Mouse (Mus musculus): ENCODE results near the gene Ulk4. TPM values are rescaled to one million over a fixed set of nuclear protein-coding genes. Genes with fewer than 3 reads are reported as not detected.

The Ulk4 gene
- polyA plus RNA-seq, 1 experiment: not detected

DNA sequence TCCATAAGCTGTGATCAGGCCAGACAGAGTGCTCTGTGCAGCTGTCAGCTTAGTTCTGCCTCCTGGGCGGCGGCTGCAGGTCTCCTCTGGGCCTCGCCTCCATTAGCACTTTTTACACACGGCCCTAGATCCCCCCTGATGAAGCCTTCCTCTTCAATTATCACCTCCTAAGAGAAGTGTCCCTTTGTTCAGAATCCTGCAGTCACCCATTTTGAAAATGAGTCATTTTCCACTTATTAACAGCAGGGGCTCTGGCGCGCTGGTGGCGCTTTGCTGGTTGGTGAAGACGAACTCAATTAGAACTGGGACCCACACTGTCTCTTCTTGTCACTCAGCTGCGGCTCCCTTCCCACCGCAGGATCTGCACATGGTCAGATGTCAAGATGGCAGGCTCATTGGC, 177.5 kb downstream of the Ulk4 start:
- H3K36me3 ChIP-seq (replicated peaks; ENCODE audit: low read length): no peaks in the 10 kb centered on the region
- H3K4me1 ChIP-seq: no peaks in the 10 kb centered on the region
- H3K9me3 ChIP-seq: peaks cover 31% of the 10 kb centered on the region
- TF ChIP-seq FLI1 (IDR thresholded peaks at IDR 0.05; ENCODE audit: low read length) (no peak), GATA1 (IDR thresholded peaks at IDR 0.05; ENCODE audit: borderline replicate concordance, low read length) (no peak)
- peaks cover 1% of the 10 kb centered on the region for H3K27me3 ChIP-seq (replicated peaks)
- no peak overlapping the region for H3K4me3 ChIP-seq (replicated peaks)

DNA sequence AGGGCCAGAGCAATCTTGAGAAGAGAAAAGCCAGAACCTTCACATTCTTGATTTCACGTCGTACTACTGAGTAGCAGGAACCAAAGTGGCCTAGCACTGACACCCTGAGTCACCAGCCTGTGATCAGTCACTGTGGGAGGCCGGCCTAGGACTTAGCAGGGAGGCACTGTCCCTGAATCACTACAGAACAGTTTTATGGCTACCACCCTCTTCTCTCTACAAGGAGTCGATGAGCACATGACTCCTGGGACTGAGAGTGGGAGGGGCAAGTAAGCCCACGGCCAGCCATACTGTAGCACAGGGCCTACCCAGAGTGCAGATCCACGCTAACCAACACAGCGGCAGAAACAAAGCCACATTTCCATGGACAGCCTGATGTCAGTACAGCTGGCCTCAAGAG, 183.2 kb downstream of the Ulk4 start:
- no peak for TF ChIP-seq GATA1 (IDR thresholded peaks at IDR 0.05; ENCODE audit: borderline replicate concordance, low read length)
- TF ChIP-seq FLI1 (IDR thresholded peaks at IDR 0.05; ENCODE audit: low read length): no peak
- Histone ChIP-seq H3K36me3 (replicated peaks; ENCODE audit: low read length) (no peaks in the 10 kb centered on the region), H3K4me1 (no peaks in the 10 kb centered on the region), H3K27me3 (replicated peaks) (no peaks in the 10 kb centered on the region), H3K4me3 (replicated peaks) (no peak overlapping the region), H3K9me3 (peaks cover 54% of the 10 kb centered on the region)

DNA sequence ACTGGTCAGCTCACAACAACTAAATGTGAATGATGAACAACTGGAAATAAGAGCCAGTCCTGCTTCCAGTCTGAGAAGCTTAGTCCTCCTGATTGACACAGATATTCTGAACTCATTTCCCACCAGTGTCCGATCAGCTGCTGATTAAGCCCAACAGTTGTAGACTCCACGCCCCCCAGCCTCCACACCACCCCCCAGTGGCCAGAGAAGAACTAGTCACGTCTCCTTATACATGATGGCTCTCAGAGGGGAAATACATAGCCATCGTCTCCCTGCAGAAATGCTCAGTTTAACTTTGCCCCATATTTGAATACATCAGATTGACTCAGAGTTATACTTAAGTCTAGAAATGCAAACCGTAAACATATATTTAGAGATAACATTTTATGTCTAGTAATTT, 184.4 kb downstream of the Ulk4 start:
- TF ChIP-seq FLI1 (IDR thresholded peaks at IDR 0.05; ENCODE audit: low read length) (no peak), GATA1 (IDR thresholded peaks at IDR 0.05; ENCODE audit: borderline replicate concordance, low read length) (no peak)
- H3K9me3 ChIP-seq: peaks cover 62% of the 10 kb centered on the region

DNA sequence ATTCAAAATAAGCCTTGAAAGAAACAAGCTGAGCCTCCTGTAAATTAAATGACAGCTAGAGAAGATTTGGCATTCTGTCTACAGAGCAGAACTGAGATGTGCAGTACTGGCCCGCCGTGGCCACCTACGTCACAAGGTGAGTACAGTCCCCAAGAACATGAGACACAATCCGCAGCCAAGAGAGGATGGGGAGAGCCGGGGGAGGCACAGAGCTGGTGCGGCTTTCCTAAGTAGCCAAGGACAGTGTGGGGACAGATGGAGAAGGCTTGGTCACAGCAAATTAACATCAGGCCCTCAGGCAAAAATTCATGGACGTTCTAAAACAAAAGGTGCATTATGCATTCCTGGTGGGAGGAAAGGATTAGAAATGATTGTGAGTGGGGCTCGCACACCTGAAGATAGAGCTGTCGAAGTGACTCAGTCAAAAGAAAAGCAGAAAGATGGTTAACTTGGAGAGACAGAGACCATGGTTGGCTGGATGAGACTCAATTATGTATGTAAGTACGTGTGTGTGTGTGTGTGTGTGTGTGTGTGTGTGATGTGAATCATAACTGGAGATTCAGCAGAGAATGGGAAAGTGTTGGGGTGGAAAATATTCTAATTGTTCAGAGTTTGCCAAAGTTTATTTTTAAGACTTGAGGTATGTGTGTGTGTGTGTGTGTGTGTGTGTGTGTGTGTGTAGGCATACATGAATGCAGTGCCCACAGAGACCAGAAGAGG, 185.8 kb downstream of the Ulk4 start:
- TF ChIP-seq GATA1 (IDR thresholded peaks at IDR 0.05; ENCODE audit: borderline replicate concordance, low read length): no peak
- TF ChIP-seq FLI1 (IDR thresholded peaks at IDR 0.05; ENCODE audit: low read length): no peak

More for the DNA sequence above, 184.4 kb downstream of the Ulk4 start:
- no peak overlapping the region for H3K4me3 ChIP-seq (replicated peaks)
- H3K36me3 ChIP-seq (replicated peaks; ENCODE audit: low read length): no peaks in the 10 kb centered on the region
- no peaks in the 10 kb centered on the region for H3K27me3 ChIP-seq (replicated peaks)
- H3K4me1 ChIP-seq: no peaks in the 10 kb centered on the region

DNA sequence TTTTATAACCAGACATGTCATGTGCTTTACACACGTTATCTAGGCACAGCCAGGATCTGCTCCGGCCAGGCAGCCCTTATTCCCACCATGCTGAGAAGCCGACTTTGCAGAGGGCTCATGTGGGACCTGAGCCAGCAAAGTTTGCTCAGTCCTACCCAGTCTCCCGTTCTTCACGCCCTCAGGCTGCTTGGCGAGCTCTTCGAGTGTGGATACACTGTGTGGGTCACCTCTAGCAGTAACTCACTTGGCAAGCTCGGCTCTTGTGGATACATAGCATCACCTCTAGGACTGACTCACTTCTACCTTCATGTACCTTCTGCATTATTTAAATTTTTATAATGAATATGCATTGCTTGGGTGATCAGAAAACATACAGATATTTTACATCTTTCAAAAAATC, 189.3 kb downstream of the Ulk4 start:
- no peak overlapping the region for H3K4me3 ChIP-seq (replicated peaks)
- TF ChIP-seq GATA1 (IDR thresholded peaks at IDR 0.05; ENCODE audit: borderline replicate concordance, low read length): no peak
- TF ChIP-seq FLI1 (IDR thresholded peaks at IDR 0.05; ENCODE audit: low read length): no peak
- peaks cover 20% of the 10 kb centered on the region for H3K9me3 ChIP-seq
- no peaks in the 10 kb centered on the region for H3K4me1 ChIP-seq
- H3K36me3 ChIP-seq (replicated peaks; ENCODE audit: low read length): no peaks in the 10 kb centered on the region
- peaks cover 2% of the 10 kb centered on the region for H3K27me3 ChIP-seq (replicated peaks)

More for the DNA sequence above, 185.8 kb downstream of the Ulk4 start:
- Histone ChIP-seq H3K4me1 (no peaks in the 10 kb centered on the region), H3K36me3 (replicated peaks; ENCODE audit: low read length) (no peaks in the 10 kb centered on the region), H3K27me3 (replicated peaks) (no peaks in the 10 kb centered on the region), H3K4me3 (replicated peaks) (no peak overlapping the region), H3K9me3 (peaks cover 50% of the 10 kb centered on the region)

DNA sequence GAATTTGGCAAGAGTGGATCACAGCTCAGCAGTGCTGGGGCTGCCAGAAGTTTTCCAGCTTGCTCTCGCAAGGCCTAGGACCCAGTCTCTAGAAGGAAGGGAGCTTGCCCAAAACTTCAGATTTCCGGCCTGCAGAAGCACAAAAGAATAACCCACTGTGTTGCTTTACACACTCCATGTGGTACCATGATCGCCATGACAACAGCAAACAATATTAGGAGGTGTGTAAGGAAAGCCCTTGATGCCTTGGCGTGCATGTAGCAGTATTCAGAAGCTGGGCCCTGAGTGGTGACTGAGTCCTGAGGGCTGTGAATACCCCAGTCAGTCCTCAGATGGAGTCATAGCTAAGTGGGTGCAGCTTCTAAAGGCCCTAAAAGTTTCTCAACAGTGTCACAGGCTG, 192.8 kb downstream of the Ulk4 start:
- TF ChIP-seq GATA1 (IDR thresholded peaks at IDR 0.05; ENCODE audit: borderline replicate concordance, low read length): no peak
- H3K36me3 ChIP-seq (replicated peaks; ENCODE audit: low read length): no peaks in the 10 kb centered on the region
- peaks cover 11% of the 10 kb centered on the region; the same call in 1 of the 2 replicates for H3K9me3 ChIP-seq
- no peaks in the 10 kb centered on the region for H3K4me1 ChIP-seq
- H3K4me3 ChIP-seq (replicated peaks): no peak overlapping the region
- H3K27me3 ChIP-seq (replicated peaks): peaks cover 11% of the 10 kb centered on the region

DNA sequence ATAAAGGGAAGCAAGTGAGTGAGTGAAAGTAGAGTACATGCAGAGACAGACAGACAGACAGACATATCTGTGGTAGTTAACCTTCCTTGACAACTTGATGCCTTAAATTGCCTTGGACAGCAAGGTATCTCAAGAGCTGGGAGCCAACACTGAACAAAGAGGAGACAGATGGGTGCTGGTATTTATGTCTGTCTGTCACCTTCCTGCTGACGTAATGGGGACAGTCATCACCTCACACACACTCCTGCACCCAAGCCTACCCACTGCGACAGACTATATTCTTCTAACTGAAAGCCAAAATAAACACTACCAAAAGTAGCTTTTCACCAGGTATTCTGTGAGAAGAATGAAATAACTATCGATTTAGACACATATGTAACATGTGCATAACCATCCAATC, 196.2 kb downstream of the Ulk4 start:
- Histone ChIP-seq H3K9me3 (no peaks in the 10 kb centered on the region), H3K36me3 (replicated peaks; ENCODE audit: low read length) (no peaks in the 10 kb centered on the region), H3K27me3 (replicated peaks) (peaks cover 17% of the 10 kb centered on the region), H3K4me3 (replicated peaks) (no peak overlapping the region), H3K4me1 (no peaks in the 10 kb centered on the region)
- TF ChIP-seq FLI1 (IDR thresholded peaks at IDR 0.05; ENCODE audit: low read length) (no peak), GATA1 (IDR thresholded peaks at IDR 0.05; ENCODE audit: borderline replicate concordance, low read length) (no peak)

DNA sequence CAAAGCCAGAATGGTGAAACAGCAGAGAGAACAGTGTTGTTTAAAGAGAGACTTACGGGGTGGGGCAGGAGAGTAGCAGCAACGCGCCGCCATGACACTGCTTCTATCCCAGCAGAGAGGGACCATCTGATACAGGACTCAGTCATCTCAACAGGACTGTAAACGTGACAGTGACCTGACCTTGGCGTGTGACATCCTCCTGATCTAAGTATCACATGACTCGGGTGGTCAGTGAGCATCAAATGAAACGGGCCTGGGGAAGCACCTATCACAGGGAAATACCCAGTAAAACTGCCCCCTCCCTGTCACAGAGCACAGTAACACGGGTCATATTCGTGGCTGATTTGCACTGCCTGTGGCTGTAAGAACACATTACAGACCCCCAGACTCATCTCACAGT, 196.6 kb downstream of the Ulk4 start:
- Histone ChIP-seq H3K9me3 (no peaks in the 10 kb centered on the region), H3K4me3 (replicated peaks) (no peak overlapping the region)

DNA sequence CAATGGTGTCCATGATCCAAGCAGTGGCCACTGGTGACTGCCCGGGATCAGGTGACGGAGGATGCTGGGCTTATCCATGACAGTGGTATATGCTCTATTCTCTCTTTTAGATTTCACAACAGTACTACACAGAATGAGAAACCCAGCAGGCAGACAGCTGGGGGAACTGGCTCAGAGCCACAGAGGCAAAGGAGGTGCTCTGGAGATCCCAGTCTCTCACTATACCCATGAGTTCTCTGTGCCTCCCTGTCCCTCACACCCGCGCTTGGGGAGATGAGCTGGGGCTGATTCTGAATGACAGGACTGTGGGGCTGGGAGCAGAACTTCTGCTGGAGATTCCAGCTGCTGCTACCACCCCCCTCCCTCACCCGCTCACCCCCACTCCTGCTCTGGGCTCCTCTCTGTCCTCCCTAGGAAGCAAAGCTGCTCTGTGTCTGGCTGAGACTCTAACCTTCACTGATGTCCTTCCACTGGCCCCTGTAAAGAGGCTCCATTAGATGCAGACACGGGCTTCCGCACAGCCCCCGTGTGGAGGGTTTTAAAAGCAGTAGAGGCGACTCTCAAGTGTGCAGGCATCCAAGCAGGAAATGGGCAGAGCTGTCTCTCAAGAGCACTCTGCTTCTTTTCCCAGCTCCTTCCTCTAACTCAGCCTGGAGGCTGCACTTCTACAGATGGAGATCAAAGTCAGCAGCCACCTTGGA, 197.5 kb downstream of the Ulk4 start:
- TF ChIP-seq GATA1 (IDR thresholded peaks at IDR 0.05; ENCODE audit: borderline replicate concordance, low read length) (no peak), FLI1 (IDR thresholded peaks at IDR 0.05; ENCODE audit: low read length) (no peak)
- Histone ChIP-seq H3K27me3 (replicated peaks) (peaks cover 16% of the 10 kb centered on the region), H3K4me1 (no peaks in the 10 kb centered on the region), H3K36me3 (replicated peaks; ENCODE audit: low read length) (no peaks in the 10 kb centered on the region), H3K9me3 (peaks cover 1% of the 10 kb centered on the region; the same call in 1 of the 2 replicates), H3K4me3 (replicated peaks) (no peak overlapping the region)

More for the DNA sequence above, 196.6 kb downstream of the Ulk4 start:
- Histone ChIP-seq H3K4me1 (no peaks in the 10 kb centered on the region), H3K36me3 (replicated peaks; ENCODE audit: low read length) (no peaks in the 10 kb centered on the region), H3K27me3 (replicated peaks) (peaks cover 16% of the 10 kb centered on the region)
- TF ChIP-seq FLI1 (IDR thresholded peaks at IDR 0.05; ENCODE audit: low read length) (no peak), GATA1 (IDR thresholded peaks at IDR 0.05; ENCODE audit: borderline replicate concordance, low read length) (no peak)

DNA sequence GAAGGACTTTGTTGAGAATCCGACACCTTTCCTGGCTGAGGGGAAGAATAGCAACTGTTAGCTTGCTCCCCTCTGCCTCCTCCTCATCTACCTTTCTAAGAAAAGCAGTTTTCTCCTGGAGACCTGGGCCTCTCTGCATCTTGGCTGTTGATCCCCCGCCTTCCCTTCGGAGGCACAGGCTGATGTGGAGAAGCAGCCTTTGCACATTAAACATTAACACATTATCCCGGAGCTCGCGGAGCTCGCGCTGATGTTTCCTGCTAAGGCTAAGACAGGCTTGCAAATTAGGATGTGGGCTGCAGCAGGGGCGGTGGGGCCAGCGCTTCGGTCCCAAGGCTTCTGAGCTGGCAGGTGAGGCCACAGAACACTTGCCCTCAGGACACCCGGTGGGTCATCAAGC, 200.7 kb downstream of the Ulk4 start:
- H3K27me3 ChIP-seq (replicated peaks): peaks cover 21% of the 10 kb centered on the region
- no peaks in the 10 kb centered on the region for H3K4me1 ChIP-seq
- no peak for TF ChIP-seq GATA1 (IDR thresholded peaks at IDR 0.05; ENCODE audit: borderline replicate concordance, low read length)
- TF ChIP-seq FLI1 (IDR thresholded peaks at IDR 0.05; ENCODE audit: low read length): no peak

More for the DNA sequence above, 200.7 kb downstream of the Ulk4 start:
- no peak overlapping the region for H3K4me3 ChIP-seq (replicated peaks)
- no peaks in the 10 kb centered on the region for H3K36me3 ChIP-seq (replicated peaks; ENCODE audit: low read length)
- peaks cover 9% of the 10 kb centered on the region for H3K9me3 ChIP-seq

All from megakaryocyte, embryonic 14.5 days (primary cell).